Mouse (Mus musculus): Measurements from ENCODE around the gene Sez6l.
"Not testable (repeated sequence)": the region's sequence is repeated elsewhere in the genome, so short reads cannot be mapped to it uniquely, and the experiment has no call there.

Gene Sez6l

GRCm38 (mm10) chr5:112428944-112429343 lies 148.0 kb downstream of the Sez6l start:
- DNase-seq = peak; percentile 59

GRCm38 (mm10) chr5:112427283-112427682 lies 149.7 kb downstream of the Sez6l start:
- peak; percentile 63 for DNase-seq

GRCm38 (mm10) chr5:112426635-112427034 lies 150.3 kb downstream of the Sez6l start:
- DNase-seq = no peak

DNA sequence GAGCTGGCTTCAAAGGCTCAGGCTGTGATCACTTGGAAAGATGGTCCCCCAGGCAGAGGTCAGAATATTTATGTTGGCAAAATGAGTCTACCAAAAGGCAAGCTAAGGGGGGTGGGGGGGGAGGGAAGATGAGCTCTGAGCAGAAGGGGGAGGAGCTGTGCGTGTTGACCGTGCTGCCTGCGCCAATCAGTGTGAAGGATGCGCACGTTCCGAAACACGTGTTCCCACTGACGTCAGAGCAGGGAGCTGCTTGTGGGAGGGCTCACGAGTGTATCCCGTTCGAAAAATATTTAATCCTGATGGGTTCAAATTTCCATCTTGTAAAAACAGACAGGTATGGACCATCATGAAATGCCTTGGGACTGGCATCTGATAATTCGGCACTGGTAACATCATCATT lies 157.4 kb downstream of the Sez6l start:
- no peak for DNase-seq

DNA sequence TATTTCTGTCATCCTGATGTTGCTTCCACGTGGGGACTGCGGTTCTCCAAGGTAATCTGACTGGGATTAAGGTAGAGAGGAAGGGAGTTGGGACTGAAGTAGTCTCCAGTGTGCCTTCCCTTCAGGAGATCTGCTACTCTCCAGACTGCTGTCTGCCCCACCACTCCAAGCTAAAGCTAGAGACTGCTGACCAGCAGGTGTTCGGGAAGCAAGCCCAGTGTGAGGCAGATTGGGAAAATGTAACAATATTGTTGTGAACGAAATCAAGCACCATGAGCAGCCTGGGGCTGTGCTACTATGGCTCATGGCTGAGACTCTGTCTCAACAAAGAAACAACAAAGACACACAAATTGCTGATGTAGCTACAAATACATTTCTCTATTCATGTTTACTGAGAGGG lies 159.0 kb downstream of the Sez6l start:
- no peak for DNase-seq

GRCm38 (mm10) chr5:112416673-112417072 lies 160.3 kb downstream of the Sez6l start:
- DNase-seq = no peak

DNA sequence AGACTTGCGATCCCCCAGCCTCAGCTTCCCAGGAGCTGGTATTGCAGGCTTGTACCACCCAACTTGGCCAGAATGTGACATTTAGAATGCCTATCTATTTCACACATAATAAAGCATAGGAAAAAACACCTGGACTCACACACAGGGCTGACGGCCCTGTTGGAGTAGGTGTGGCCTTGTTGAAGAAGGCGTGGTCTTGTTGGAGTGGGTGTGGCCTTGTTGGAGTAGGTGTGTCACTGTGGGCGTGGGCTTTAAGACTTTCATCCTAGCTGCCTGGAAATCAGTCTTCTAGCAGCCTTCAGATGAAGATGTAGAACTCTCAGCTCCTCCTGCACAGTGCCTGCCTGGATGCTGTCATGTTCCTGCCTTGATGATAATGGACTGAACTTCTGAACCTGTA lies 164.2 kb downstream of the Sez6l start:
- DNase-seq = not testable (repeated sequence)

DNA sequence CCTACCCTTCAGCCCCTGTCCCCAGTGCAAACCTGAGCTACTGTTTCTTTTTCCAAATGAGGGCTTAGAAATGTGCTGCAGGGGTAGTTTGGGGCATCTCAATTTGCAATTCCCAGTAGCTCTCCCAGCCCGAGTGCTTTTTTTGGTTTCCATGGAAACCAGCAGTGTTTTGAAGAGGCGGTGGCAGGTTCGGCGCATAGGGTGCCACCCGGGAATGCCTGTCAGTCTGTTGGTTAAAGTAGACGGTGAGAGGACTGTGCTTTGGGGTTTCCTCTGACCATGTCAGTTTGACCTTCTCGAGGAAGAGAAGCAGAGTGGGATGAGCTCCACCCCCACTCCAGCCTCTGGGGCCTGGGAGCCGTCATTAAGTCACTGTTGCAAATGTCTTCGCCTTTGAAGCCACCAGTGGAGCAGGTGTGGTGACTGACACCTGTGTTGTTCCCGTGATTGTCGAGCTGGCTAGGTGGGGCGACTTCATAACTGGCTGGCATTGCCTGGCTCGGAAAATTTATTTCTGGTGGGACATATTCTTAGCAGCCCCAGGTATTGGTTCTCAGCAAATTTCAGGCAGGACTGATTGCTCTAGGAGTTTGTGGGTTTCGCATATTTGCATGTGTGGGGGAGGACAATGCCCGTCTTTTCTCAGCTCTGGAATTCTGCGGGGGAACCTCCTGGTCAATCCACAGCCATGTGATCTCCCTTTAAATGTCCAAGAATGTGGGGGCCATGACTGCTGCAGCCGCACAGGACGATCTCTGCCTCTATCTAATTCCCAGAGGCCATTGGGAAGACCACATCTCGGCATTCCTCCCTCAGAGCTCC lies 165.3 kb downstream of the Sez6l start:
- DNase-seq = no peak

DNA sequence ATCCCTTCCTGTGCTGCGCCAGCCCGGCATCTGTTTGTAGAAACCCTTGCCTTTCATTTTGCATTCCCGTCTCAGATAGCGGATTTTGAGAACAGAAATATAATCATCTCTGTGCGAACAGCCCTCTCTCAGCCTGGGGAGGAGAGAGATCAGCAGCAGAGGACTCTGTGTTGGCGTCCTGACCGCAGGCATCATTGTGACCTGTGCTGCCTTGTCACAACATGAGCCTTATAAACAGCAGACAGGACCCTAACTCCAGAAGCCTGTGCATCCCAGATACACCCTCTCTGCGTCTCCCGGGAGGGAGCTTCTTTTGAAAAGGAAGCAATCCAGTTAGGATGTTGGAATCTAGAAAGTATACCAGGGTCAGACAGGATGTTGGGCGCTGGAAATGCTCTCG lies 165.9 kb downstream of the Sez6l start:
- no peak for DNase-seq

GRCm38 (mm10) chr5:112409274-112409673 lies 167.7 kb downstream of the Sez6l start:
- DNase-seq = no peak

DNA sequence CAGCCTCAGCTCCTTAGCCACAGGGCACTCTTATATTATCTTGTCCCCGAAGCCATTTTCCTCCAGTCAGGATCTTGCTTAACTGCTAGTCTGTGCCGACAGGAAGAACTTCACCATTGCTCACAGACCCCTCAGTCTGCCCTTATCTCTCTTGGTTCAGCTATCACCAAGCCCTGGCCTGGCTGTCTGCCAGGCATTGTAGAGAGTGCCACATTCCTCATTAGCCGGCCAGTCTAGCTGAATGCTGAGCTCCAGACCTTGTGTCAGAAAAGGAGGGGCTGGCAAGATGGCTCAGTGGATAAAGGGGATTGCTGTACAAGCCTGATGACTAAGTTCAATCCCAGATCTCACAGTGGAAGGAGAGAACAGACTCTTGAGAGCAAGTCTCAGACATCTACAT lies 171.0 kb downstream of the Sez6l start:
- DNase-seq = no peak

GRCm38 (mm10) chr5:112402437-112402836 lies 174.5 kb downstream of the Sez6l start:
- no peak for DNase-seq

DNA sequence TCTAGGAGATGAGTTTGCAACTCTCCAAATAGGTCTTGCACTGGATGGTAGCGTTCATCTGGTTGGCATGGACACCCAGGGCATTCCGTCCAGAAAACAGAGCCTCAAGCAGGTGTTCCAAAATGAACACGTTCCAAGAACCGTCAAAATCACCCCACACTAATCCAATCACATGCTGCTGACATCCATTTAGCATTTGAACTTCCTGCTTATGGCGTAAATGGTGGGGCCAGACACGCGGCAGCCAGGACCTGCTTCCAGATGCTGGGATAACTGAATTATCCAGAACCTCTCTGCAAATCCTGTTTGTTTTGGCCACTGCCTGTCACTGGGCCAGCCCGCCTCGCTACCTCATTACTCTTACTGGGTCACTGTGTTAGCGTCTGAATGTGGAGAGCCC lies 177.7 kb downstream of the Sez6l start:
- no peak for DNase-seq

DNA sequence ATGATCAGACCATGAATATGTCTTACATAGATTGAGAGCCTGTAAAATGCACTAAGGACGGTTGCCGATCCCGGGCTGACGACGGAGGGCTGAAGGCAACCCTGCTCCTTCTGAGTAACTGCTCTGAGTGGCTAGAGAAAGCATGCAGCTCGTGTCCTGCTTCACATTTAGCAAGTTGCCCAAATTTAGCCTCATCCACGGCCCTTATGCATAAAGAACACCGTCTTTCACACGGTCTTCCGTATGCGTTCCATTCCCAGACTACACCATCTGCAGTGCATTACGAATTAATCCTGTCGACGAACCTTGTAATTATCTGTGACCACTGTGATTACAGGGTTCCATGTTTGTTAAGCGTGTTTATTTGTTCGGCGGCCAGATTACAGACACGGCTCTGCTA lies 180.9 kb downstream of the Sez6l start:
- DNase-seq = no peak

DNA sequence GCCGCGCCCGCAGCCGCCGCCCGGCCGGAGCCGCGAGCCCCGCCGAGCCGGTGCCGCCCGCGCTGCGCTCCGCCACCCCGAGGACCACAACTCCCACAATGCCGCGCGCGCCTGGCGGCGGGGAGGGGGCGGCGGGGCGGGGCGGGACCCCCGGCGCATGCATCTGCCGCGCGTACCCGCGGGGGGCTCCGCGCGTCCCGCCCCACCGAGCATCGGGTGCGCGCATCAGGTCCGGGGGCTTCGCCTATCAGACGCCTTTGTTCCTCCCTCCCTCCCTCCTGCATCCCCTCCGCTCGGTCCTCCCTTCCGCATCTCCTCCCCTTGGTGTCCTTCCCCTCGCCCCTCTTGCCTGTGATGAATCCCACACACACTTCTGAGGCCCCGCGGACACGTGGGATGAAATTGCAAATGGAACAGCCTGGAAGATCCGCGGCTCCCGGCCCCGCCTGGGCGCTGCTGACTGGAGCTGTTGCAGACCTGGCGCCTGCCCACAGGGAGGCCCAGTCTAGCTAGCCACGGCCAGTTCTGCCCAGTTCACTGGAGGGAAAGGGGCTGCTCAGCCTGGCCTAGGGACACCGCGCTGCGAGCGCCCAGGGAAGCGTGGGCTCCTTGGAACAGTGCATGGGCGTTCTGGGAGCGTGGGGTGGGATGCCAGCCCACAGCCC lies 182.1 kb downstream of the Sez6l start, which contains the start of gene Asphd2:
Gene Asphd2, minus strand, starts transcription at position 88 of the 665 bp plus-strand sequence.
- peak; percentile 69 for DNase-seq

- DNase-seq = no peak
These were observed 182.6 kb downstream of the Sez6l start for GRCm38 (mm10) chr5:112394415-112394763.

- no peak for DNase-seq
These were observed 183.1 kb downstream of the Sez6l start for GRCm38 (mm10) chr5:112393741-112394414.

DNA sequence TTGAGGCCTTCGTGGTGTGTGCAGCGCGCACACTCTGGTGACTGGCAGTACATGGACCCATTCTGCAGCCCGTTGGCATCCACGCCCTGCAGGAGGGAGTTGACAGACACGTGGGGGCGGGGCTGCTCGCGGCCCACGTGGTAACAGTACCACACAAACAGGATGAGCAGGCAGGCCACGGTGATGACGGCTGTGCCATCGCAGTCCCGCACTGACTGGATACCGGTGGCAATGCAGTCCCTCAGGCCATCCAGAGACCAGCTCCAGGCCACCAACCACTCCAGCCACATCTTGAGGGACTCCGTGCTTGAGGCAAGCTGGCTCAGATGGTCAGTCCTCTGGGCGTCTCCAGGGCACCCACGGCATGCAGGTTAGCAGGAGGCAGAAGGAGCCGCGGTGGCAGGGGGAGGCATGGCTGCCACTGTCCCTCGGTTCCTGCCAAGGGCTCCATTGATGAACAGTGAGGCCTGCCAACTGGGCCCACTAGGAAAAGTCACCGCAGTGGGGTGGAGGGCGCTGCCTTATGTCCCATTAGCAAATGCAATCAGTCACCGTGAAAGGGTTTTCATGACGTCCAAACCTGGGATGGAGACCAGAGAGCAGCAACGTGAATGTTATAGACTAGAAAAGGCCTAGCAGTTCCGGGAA lies 185.2 kb downstream of the Sez6l start:
- DNase-seq = no peak

DNA sequence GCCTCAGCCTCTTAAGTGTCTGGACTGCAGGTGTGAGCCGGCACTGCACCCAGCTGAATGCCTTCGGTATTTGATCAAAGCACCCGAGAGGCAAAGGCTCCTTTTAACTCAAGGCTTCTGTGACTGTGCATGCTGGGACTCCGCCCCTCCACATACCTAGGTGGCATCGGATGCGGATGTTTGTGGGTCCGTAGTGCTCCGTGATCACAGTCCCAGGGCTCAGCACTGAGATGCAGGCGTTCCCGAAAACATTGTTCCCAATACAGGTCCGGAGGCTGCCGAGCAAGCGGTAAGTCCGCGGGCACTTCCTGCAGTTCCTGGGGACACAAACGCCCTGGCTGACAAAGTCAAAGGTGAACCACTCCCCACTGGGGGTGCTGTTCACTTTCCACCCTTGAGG lies 186.0 kb downstream of the Sez6l start:
- DNase-seq = no peak

DNA sequence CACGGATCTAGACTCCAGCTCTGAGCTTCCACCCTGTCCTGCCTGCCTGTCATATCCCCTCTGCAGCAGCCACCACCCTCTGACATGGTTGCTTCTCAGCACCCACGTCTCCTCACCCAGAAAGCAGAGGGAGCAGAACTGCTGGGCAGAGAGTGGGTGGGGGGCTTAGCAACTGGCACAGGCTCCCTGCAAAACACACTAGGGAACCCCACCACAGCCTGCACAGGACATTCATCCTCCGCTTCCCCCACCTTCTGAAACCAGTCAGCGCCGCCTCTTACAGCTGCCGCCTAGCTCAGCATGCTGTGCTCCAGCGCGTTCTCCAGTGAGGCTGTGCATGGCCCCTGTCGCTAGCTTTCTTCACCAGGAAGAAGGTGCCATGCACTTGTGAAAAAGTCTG lies 187.6 kb downstream of the Sez6l start:
- no peak for DNase-seq

DNA sequence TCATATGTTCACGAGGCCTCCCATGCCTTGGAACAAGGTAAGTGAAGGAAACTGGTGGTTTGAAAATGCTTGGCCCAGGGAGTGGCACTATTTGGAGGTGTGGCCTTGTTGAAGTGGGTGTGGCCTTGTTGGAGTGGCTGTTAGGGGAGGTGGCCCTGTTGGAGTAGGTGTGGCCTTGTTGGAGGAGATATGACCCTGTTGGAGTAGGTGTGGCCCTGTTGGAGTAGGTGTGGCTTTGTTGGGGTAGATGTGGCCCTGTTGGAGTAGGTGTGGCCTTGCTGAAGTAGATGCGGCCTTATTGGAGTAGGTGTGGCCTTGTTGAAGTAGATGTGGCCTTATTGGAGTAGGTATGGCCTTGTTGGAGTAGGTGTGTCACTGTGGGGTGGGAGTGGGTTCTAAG lies 191.0 kb downstream of the Sez6l start:
- no peak for DNase-seq

GRCm38 (mm10) chr5:112384805-112385472 lies 192.0 kb downstream of the Sez6l start:
- DNase-seq = no peak
